Mouse (Mus musculus): ENCODE results near the gene 1600002K03Rik. TPM values are rescaled to one million over a fixed set of nuclear protein-coding genes. Genes with fewer than 3 reads are reported as not detected.
A peak's percentile ranks its signal among the peaks of the same experiment; 100 is the strongest.
"Not testable (repeated sequence)": the region's sequence is repeated elsewhere in the genome, so short reads cannot be mapped to it uniquely, and the experiment has no call there.

Gene 1600002K03Rik
- polyA plus RNA-seq, 1 experiment from 2014 or later: 12.2 TPM

- 74% methylated on average over 6 of the region's 6 CpGs for WGBS
- Histone ChIP-seq H3K27me3 (ENCODE audit: control insufficient read depth, insufficient read depth, low read depth, low read length) (no peaks in the 10 kb centered on the region), H3K4me2 (ENCODE audit: low read depth, low read length) (no peak overlapping the region), H3K27ac (ENCODE audit: low read length) (no peak overlapping the region), H3K9me3 (ENCODE audit: control insufficient read depth, low read length) (no peaks in the 10 kb centered on the region), H3K36me3 (ENCODE audit: control insufficient read depth, insufficient read depth, low read length) (no peaks in the 10 kb centered on the region), H3K4me3 (ENCODE audit: low read length) (no peak overlapping the region), H3K9ac (ENCODE audit: low read length) (no peak overlapping the region), H3K4me1 (replicated peaks; ENCODE audit: control insufficient read depth, insufficient read depth, low read length) (no peaks in the 10 kb centered on the region)
- no peak for ATAC-seq (ENCODE audit: low read depth)
Observed at GRCm38 (mm10) chr10:80200485-80200884, 27.7 kb downstream of the 1600002K03Rik start.

- no peak for ATAC-seq (ENCODE audit: low read depth)
- H3K4me2 ChIP-seq (ENCODE audit: low read depth, low read length): no peak overlapping the region
- H3K36me3 ChIP-seq (ENCODE audit: control insufficient read depth, insufficient read depth, low read length): no peaks in the 10 kb centered on the region
- no peak overlapping the region for H3K27ac ChIP-seq (ENCODE audit: low read length)
- H3K9ac ChIP-seq (ENCODE audit: low read length): no peak overlapping the region
- 22% methylated on average over 7 of the region's 7 CpGs for WGBS
- no peaks in the 10 kb centered on the region for H3K4me1 ChIP-seq (replicated peaks; ENCODE audit: control insufficient read depth, insufficient read depth, low read length)
- no peaks in the 10 kb centered on the region for H3K9me3 ChIP-seq (ENCODE audit: control insufficient read depth, low read length)
- H3K4me3 ChIP-seq (ENCODE audit: low read length): no peak overlapping the region
- H3K27me3 ChIP-seq (ENCODE audit: control insufficient read depth, insufficient read depth, low read depth, low read length): no peaks in the 10 kb centered on the region
Observed at GRCm38 (mm10) chr10:80204055-80204454, 31.3 kb downstream of the 1600002K03Rik start.

- Histone ChIP-seq H3K36me3 (ENCODE audit: control insufficient read depth, insufficient read depth, low read length) (no peaks in the 10 kb centered on the region), H3K9ac (ENCODE audit: low read length) (no peak overlapping the region), H3K27me3 (ENCODE audit: control insufficient read depth, insufficient read depth, low read depth, low read length) (no peaks in the 10 kb centered on the region), H3K27ac (ENCODE audit: low read length) (no peak overlapping the region), H3K4me3 (ENCODE audit: low read length) (no peak overlapping the region), H3K9me3 (ENCODE audit: control insufficient read depth, low read length) (no peaks in the 10 kb centered on the region), H3K4me1 (replicated peaks; ENCODE audit: control insufficient read depth, insufficient read depth, low read length) (no peaks in the 10 kb centered on the region), H3K4me2 (ENCODE audit: low read depth, low read length) (no peak overlapping the region)
- 67% methylated on average over 1 of the region's 1 CpGs for WGBS
- no peak for ATAC-seq (ENCODE audit: low read depth)
Observed at GRCm38 (mm10) chr10:80207201-80207600, 34.5 kb downstream of the 1600002K03Rik start.

- no peaks in the 10 kb centered on the region for H3K9me3 ChIP-seq (ENCODE audit: control insufficient read depth, low read length)
- no peak for ATAC-seq (ENCODE audit: low read depth)
- no peak overlapping the region for H3K9ac ChIP-seq (ENCODE audit: low read length)
- H3K4me1 ChIP-seq (replicated peaks; ENCODE audit: control insufficient read depth, insufficient read depth, low read length): no peaks in the 10 kb centered on the region
- no peak overlapping the region for H3K4me2 ChIP-seq (ENCODE audit: low read depth, low read length)
- no peak overlapping the region for H3K4me3 ChIP-seq (ENCODE audit: low read length)
- WGBS: 72% methylated on average over 10 of the region's 10 CpGs
- no peaks in the 10 kb centered on the region for H3K36me3 ChIP-seq (ENCODE audit: control insufficient read depth, insufficient read depth, low read length)
- no peak overlapping the region for H3K27ac ChIP-seq (ENCODE audit: low read length)
- no peaks in the 10 kb centered on the region for H3K27me3 ChIP-seq (ENCODE audit: control insufficient read depth, insufficient read depth, low read depth, low read length)
Observed at GRCm38 (mm10) chr10:80207676-80208075, 34.9 kb downstream of the 1600002K03Rik start.

GRCm38 (mm10) chr10:80208248-80208647, 35.5 kb downstream of the 1600002K03Rik start:
- H3K9me3 ChIP-seq (ENCODE audit: control insufficient read depth, low read length): no peaks in the 10 kb centered on the region
- WGBS: 59% methylated on average over 4 of the region's 4 CpGs

GRCm38 (mm10) chr10:80208841-80209371, 36.2 kb downstream of the 1600002K03Rik start:
- no peak for ATAC-seq (ENCODE audit: low read depth)
- no peak overlapping the region for H3K27ac ChIP-seq (ENCODE audit: low read length)
- H3K9ac ChIP-seq (ENCODE audit: low read length): no peak overlapping the region
- 16% methylated on average over 24 of the region's 24 CpGs for WGBS
- H3K36me3 ChIP-seq (ENCODE audit: control insufficient read depth, insufficient read depth, low read length): no peaks in the 10 kb centered on the region
- H3K9me3 ChIP-seq (ENCODE audit: control insufficient read depth, low read length): no peaks in the 10 kb centered on the region
- H3K4me2 ChIP-seq (ENCODE audit: low read depth, low read length): no peak overlapping the region
- H3K4me1 ChIP-seq (replicated peaks; ENCODE audit: control insufficient read depth, insufficient read depth, low read length): no peaks in the 10 kb centered on the region
- no peak overlapping the region for H3K4me3 ChIP-seq (ENCODE audit: low read length)
- H3K27me3 ChIP-seq (ENCODE audit: control insufficient read depth, insufficient read depth, low read depth, low read length): no peaks in the 10 kb centered on the region

More at GRCm38 (mm10) chr10:80208248-80208647, 35.5 kb downstream of the 1600002K03Rik start:
- no peak for ATAC-seq (ENCODE audit: low read depth)
- no peak overlapping the region for H3K4me3 ChIP-seq (ENCODE audit: low read length)
- no peaks in the 10 kb centered on the region for H3K4me1 ChIP-seq (replicated peaks; ENCODE audit: control insufficient read depth, insufficient read depth, low read length)
- no peak overlapping the region for H3K9ac ChIP-seq (ENCODE audit: low read length)
- no peaks in the 10 kb centered on the region for H3K27me3 ChIP-seq (ENCODE audit: control insufficient read depth, insufficient read depth, low read depth, low read length)
- no peak overlapping the region for H3K27ac ChIP-seq (ENCODE audit: low read length)
- no peaks in the 10 kb centered on the region for H3K36me3 ChIP-seq (ENCODE audit: control insufficient read depth, insufficient read depth, low read length)
- no peak overlapping the region for H3K4me2 ChIP-seq (ENCODE audit: low read depth, low read length)

- not testable (repeated sequence) for H3K36me3 ChIP-seq (ENCODE audit: control insufficient read depth, insufficient read depth, low read length); H3K4me2 ChIP-seq (ENCODE audit: low read depth, low read length); H3K9me3 ChIP-seq (ENCODE audit: control insufficient read depth, low read length); H3K27ac ChIP-seq (ENCODE audit: low read length); H3K4me1 ChIP-seq (replicated peaks; ENCODE audit: control insufficient read depth, insufficient read depth, low read length); H3K27me3 ChIP-seq (ENCODE audit: control insufficient read depth, insufficient read depth, low read depth, low read length); ATAC-seq (ENCODE audit: low read depth); H3K4me3 ChIP-seq (ENCODE audit: low read length); H3K9ac ChIP-seq (ENCODE audit: low read length)
- 65% methylated on average over 7 of the region's 7 CpGs for WGBS
Observed at GRCm38 (mm10) chr10:80211547-80212103, 38.9 kb downstream of the 1600002K03Rik start.

GRCm38 (mm10) chr10:80215048-80215772, 42.5 kb downstream of the 1600002K03Rik start:
- ATAC-seq (ENCODE audit: low read depth): no peak
- H3K4me1 ChIP-seq (replicated peaks; ENCODE audit: control insufficient read depth, insufficient read depth, low read length): no peaks in the 10 kb centered on the region
- no peaks in the 10 kb centered on the region for H3K36me3 ChIP-seq (ENCODE audit: control insufficient read depth, insufficient read depth, low read length)
- WGBS: 29% methylated on average over 16 of the region's 16 CpGs
- H3K4me3 ChIP-seq (ENCODE audit: low read length): no peak overlapping the region
- no peak overlapping the region for H3K4me2 ChIP-seq (ENCODE audit: low read depth, low read length)
- peak overlapping the region; percentile 39 for H3K9ac ChIP-seq (ENCODE audit: low read length)
- no peak overlapping the region; the same call in 1 of the 2 replicates for H3K27ac ChIP-seq (ENCODE audit: low read length)
- no peaks in the 10 kb centered on the region for H3K9me3 ChIP-seq (ENCODE audit: control insufficient read depth, low read length)
- H3K27me3 ChIP-seq (ENCODE audit: control insufficient read depth, insufficient read depth, low read depth, low read length): no peaks in the 10 kb centered on the region

GRCm38 (mm10) chr10:80220676-80221075, 47.9 kb downstream of the 1600002K03Rik start:
- Histone ChIP-seq H3K27me3 (ENCODE audit: control insufficient read depth, insufficient read depth, low read depth, low read length) (no peaks in the 10 kb centered on the region), H3K4me2 (ENCODE audit: low read depth, low read length) (no peak overlapping the region), H3K4me3 (ENCODE audit: low read length) (no peak overlapping the region), H3K27ac (ENCODE audit: low read length) (no peak overlapping the region), H3K36me3 (ENCODE audit: control insufficient read depth, insufficient read depth, low read length) (no peaks in the 10 kb centered on the region), H3K9me3 (ENCODE audit: control insufficient read depth, low read length) (no peaks in the 10 kb centered on the region), H3K4me1 (replicated peaks; ENCODE audit: control insufficient read depth, insufficient read depth, low read length) (peaks cover 4% of the 10 kb centered on the region), H3K9ac (ENCODE audit: low read length) (no peak overlapping the region)
- 28% methylated on average over 9 of the region's 9 CpGs for WGBS
- ATAC-seq (ENCODE audit: low read depth): no peak
